Mouse (Mus musculus) cortical plate, adult 2 months (tissue): ENCODE data around the gene Ift88.

ENCODE experiments used
- CTCF ChIP-seq: fragments of 200-500 bp; IDR thresholded peaks from 2 replicates; pipeline ENCODE4 v1.5.1; 2011; ENCODE audit warnings: mild to moderate bottlenecking, control low read depth, low read length; ENCODE audit not compliant: insufficient read depth; ENCODE audit errors: extremely low read depth
- POLR2A ChIP-seq: fragments of 200-500 bp; IDR thresholded peaks from 2 replicates; pipeline ENCODE4 v1.6.1; 2011; ENCODE audit warnings: mild to moderate bottlenecking, low read length, control low read depth; ENCODE audit not compliant: insufficient read depth; ENCODE audit errors: extremely low read depth

DNA sequence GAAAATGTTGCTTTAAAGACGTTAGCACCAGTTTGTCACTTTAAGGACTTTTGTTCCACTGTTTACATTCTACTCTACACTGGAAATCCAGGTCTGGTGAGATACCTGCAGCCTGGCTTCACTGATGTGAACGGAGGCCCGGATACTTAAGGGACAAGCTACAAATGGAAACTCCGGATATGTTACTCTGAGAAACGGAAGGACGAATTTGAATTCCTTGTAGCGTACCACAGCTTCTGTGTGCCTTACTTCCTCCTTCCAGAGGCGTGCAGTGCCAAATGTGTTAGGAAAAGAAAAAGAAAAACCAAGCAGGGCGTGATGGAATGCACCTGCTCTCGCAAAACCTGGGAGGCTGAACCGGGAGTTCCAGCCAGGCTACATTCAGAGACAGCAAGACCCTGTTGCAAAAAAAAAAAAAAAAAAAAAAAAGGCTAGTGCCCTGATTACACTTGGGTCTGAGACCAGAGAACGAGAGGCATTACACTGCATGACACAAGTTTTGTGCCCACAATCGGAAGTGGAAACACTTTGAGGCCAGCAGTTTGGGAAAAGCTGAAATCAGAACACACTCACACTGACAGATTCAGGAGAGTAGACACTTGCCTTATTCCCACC is 24.9 kb upstream of the Ift88 start:
- TF ChIP-seq CTCF (no peak), POLR2A (no peak)
